Mouse (Mus musculus): ENCODE measurements around the gene Ifi47. TPM values are rescaled to one million over a fixed set of nuclear protein-coding genes. Genes with fewer than 3 reads are reported as not detected.
A peak's percentile ranks its signal among the peaks of the same experiment; 100 is the strongest.

Gene Ifi47
- polyA plus RNA-seq, 1 experiment from 2014 or later = 1.3 TPM

- no peaks in the 10 kb centered on the region for H3K27me3 ChIP-seq (ENCODE audit: control insufficient read depth, insufficient read depth, low read length)
- WGBS = 43% methylated on average over 1 of the region's 1 CpGs
- no peaks in the 10 kb centered on the region for H3K36me3 ChIP-seq (ENCODE audit: control insufficient read depth, insufficient read depth, low read length)
- H3K9me3 ChIP-seq (ENCODE audit: control insufficient read depth, low read length) = no peaks in the 10 kb centered on the region
- no peak overlapping the region for H3K4me2 ChIP-seq (ENCODE audit: low read length)
- ATAC-seq (ENCODE audit: insufficient number of reproducible peaks, insufficient read depth, low FRiP score, low read depth) = no peak
- no peak overlapping the region for H3K27ac ChIP-seq (replicated peaks in 1 of 2; ENCODE audit: control insufficient read depth in 1 of 2, insufficient read depth in 1 of 2, low read depth in 2 of 2, low read length in 2 of 2)
- no peak overlapping the region for H3K9ac ChIP-seq (ENCODE audit: low read length)
- H3K4me3 ChIP-seq (ENCODE audit: control insufficient read depth in 1 of 2, insufficient read depth in 1 of 2, low read depth in 1 of 2, low read length in 2 of 2) = no peak overlapping the region
- peaks cover 0 to 4% of the 10 kb centered on the region in 2 experiments; a peak in 2 of 4 replicates for H3K4me1 ChIP-seq (ENCODE audit: control insufficient read depth in 2 of 2, insufficient read depth in 2 of 2, low read length in 2 of 2)
Observed at GRCm38 (mm10) chr11:49084385-49084784, 8.0 kb downstream of the Ifi47 start.

DNA sequence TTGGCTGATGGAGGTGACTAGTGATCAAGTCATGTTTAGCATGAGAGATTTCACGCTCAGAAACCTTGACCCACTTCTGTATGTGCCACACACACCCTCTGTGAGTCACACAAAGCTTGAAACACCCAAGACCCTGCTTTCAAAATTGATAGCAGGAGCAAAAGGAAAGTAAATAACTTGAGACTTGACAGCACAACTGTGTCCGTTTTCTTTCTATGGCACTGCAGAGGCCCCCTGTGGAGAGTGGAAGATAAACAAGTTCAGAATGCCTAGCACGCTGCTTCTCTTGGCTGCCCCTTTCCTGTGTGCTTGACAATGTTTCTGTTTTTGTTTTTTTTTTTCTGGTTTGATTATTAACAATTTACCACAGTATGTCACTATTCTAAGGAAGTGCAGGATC is 8.5 kb downstream of the Ifi47 start:
- no peaks in the 10 kb centered on the region for H3K27me3 ChIP-seq (ENCODE audit: control insufficient read depth, insufficient read depth, low read length)
- H3K27ac ChIP-seq (replicated peaks in 1 of 2; ENCODE audit: control insufficient read depth in 1 of 2, insufficient read depth in 1 of 2, low read depth in 2 of 2, low read length in 2 of 2) = no peak overlapping the region
- 30% methylated on average over 3 of the region's 3 CpGs for WGBS
- no peak overlapping the region for H3K4me2 ChIP-seq (ENCODE audit: low read length)
- no peaks in the 10 kb centered on the region for H3K36me3 ChIP-seq (ENCODE audit: control insufficient read depth, insufficient read depth, low read length)
- no peak for ATAC-seq (ENCODE audit: insufficient number of reproducible peaks, insufficient read depth, low FRiP score, low read depth)
- H3K4me3 ChIP-seq (ENCODE audit: control insufficient read depth in 1 of 2, insufficient read depth in 1 of 2, low read depth in 1 of 2, low read length in 2 of 2) = no peak overlapping the region
- H3K9ac ChIP-seq (ENCODE audit: low read length) = no peak overlapping the region
- peaks cover 0 to 4% of the 10 kb centered on the region in 2 experiments; a peak in 2 of 4 replicates for H3K4me1 ChIP-seq (ENCODE audit: control insufficient read depth in 2 of 2, insufficient read depth in 2 of 2, low read length in 2 of 2)
- H3K9me3 ChIP-seq (ENCODE audit: control insufficient read depth, low read length) = no peaks in the 10 kb centered on the region

- no peak overlapping the region for H3K4me3 ChIP-seq (ENCODE audit: control insufficient read depth in 1 of 2, insufficient read depth in 1 of 2, low read depth in 1 of 2, low read length in 2 of 2)
- H3K9me3 ChIP-seq (ENCODE audit: control insufficient read depth, low read length) = no peaks in the 10 kb centered on the region
- H3K4me1 ChIP-seq (ENCODE audit: control insufficient read depth in 2 of 2, insufficient read depth in 2 of 2, low read length in 2 of 2) = peaks cover 0 to 4% of the 10 kb centered on the region in 2 experiments; a peak in 2 of 4 replicates
- H3K9ac ChIP-seq (ENCODE audit: low read length) = no peak overlapping the region
- no peak for ATAC-seq (ENCODE audit: insufficient number of reproducible peaks, insufficient read depth, low FRiP score, low read depth)
- no peak overlapping the region for H3K27ac ChIP-seq (replicated peaks in 1 of 2; ENCODE audit: control insufficient read depth in 1 of 2, insufficient read depth in 1 of 2, low read depth in 2 of 2, low read length in 2 of 2)
- no peaks in the 10 kb centered on the region for H3K36me3 ChIP-seq (ENCODE audit: control insufficient read depth, insufficient read depth, low read length)
- no peak overlapping the region for H3K4me2 ChIP-seq (ENCODE audit: low read length)
- no peaks in the 10 kb centered on the region for H3K27me3 ChIP-seq (ENCODE audit: control insufficient read depth, insufficient read depth, low read length)
- 78% methylated on average over 6 of the region's 6 CpGs for WGBS
Observed at GRCm38 (mm10) chr11:49086858-49087361, 10.5 kb downstream of the Ifi47 start.

DNA sequence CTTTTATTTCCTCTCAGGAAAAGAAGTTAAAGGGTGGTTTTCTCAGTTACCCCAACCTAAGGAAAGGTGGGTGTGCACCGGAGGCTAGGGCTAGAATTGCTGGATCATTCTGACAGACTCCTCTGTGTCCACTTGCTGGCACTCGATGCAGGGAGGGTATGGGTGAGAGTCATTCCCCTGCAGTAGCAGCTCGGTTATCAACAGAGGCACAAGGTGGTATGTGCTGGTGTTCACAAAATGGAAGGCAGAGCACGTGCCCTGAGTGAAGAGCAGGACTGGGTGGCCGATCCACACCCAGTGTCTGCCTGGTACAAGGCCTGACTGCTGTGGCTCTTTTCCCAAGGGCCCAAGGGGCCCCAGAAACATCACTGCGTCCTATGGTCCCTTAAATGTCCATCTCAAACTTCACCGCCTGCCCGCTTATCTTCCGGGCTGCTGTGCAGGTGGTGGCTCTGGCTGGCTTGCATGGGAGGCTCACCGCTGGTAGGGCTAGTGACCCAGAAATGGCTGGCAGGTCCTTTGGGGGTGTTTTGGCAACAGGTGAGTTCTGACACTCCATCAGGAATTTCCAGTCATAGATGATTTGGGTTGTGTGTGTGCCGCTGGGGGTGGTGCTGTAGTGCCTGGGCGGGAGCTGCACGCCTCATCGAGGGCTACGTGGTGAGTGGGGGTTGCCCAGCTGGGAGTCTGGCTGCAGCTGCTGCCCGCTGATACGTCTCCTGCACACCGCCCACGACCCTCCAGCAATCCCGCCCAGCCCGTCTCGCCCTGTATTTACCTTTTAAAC is 11.6 kb downstream of the Ifi47 start:
- WGBS = 30% methylated on average over 22 of the region's 22 CpGs
- Histone ChIP-seq H3K4me2 (ENCODE audit: low read length) (peak overlapping the region; percentile 58), H3K27ac (replicated peaks in 1 of 2; ENCODE audit: control insufficient read depth in 1 of 2, insufficient read depth in 1 of 2, low read depth in 2 of 2, low read length in 2 of 2) (no peak overlapping the region), H3K36me3 (ENCODE audit: control insufficient read depth, insufficient read depth, low read length) (no peaks in the 10 kb centered on the region), H3K9me3 (ENCODE audit: control insufficient read depth, low read length) (no peaks in the 10 kb centered on the region), H3K9ac (ENCODE audit: low read length) (no peak overlapping the region), H3K4me1 (ENCODE audit: control insufficient read depth in 2 of 2, insufficient read depth in 2 of 2, low read length in 2 of 2) (peaks cover 0 to 4% of the 10 kb centered on the region in 2 experiments; a peak in 2 of 4 replicates), H3K27me3 (ENCODE audit: control insufficient read depth, insufficient read depth, low read length) (no peaks in the 10 kb centered on the region), H3K4me3 (ENCODE audit: control insufficient read depth in 1 of 2, insufficient read depth in 1 of 2, low read depth in 1 of 2, low read length in 2 of 2) (peak overlapping the region; percentile 9 to 11; a peak in 2 of 4 replicates)
- no peak for ATAC-seq (ENCODE audit: insufficient number of reproducible peaks, insufficient read depth, low FRiP score, low read depth)

- H3K27ac ChIP-seq (replicated peaks in 1 of 2; ENCODE audit: control insufficient read depth in 1 of 2, insufficient read depth in 1 of 2, low read depth in 2 of 2, low read length in 2 of 2) = no peak overlapping the region
- no peaks in the 10 kb centered on the region for H3K36me3 ChIP-seq (ENCODE audit: control insufficient read depth, insufficient read depth, low read length)
- no peak overlapping the region for H3K4me2 ChIP-seq (ENCODE audit: low read length)
- H3K9ac ChIP-seq (ENCODE audit: low read length) = no peak overlapping the region
- H3K4me1 ChIP-seq (ENCODE audit: control insufficient read depth in 2 of 2, insufficient read depth in 2 of 2, low read length in 2 of 2) = peaks cover 0 to 4% of the 10 kb centered on the region in 2 experiments; a peak in 2 of 4 replicates
- ATAC-seq (ENCODE audit: insufficient number of reproducible peaks, insufficient read depth, low FRiP score, low read depth) = no peak
- no peaks in the 10 kb centered on the region for H3K27me3 ChIP-seq (ENCODE audit: control insufficient read depth, insufficient read depth, low read length)
- H3K4me3 ChIP-seq (ENCODE audit: control insufficient read depth in 1 of 2, insufficient read depth in 1 of 2, low read depth in 1 of 2, low read length in 2 of 2) = no peak overlapping the region
- H3K9me3 ChIP-seq (ENCODE audit: control insufficient read depth, low read length) = no peaks in the 10 kb centered on the region
- WGBS = 90% methylated on average over 5 of the region's 5 CpGs
Observed at GRCm38 (mm10) chr11:49088990-49089652, 12.7 kb downstream of the Ifi47 start.

DNA sequence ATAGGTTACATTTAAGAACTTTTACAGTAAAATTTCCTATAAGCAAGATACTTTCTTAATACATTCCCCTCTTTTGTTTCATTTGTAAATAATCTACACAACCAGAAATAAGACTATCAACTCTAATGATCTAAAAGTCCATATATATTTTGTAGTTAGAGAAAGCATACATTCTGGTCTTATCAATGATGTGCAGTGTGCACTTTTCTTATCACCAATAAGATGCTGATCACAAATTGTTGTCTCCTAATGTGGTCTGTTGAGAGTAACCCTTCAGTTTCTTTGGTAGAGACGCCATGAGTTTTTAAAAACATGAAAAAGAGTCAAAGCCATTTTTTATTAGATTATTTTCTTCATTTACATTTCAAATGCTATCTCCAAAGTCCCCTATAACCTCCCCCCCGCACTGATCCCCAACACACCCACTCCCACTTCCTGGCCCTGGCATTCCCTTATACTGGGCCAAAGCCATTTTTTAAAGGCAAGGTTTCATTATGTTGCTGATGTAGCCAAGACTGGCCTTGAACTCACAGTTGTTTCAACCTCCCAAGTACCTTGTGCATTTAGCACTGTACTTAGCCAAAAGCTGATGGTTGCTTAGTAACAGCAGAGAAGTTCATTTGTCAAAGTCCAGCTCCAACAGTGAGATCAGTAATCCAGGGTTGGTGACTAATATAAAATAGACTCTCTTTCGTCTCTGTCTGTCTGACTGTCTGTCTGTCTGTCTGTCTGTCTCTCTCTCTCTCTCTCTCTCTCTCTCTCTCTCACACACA is 13.5 kb downstream of the Ifi47 start:
- Histone ChIP-seq H3K4me3 (ENCODE audit: control insufficient read depth in 1 of 2, insufficient read depth in 1 of 2, low read depth in 1 of 2, low read length in 2 of 2) (no peak overlapping the region), H3K9me3 (ENCODE audit: control insufficient read depth, low read length) (no peaks in the 10 kb centered on the region), H3K4me2 (ENCODE audit: low read length) (no peak overlapping the region), H3K36me3 (ENCODE audit: control insufficient read depth, insufficient read depth, low read length) (no peaks in the 10 kb centered on the region), H3K27me3 (ENCODE audit: control insufficient read depth, insufficient read depth, low read length) (no peaks in the 10 kb centered on the region), H3K27ac (replicated peaks in 1 of 2; ENCODE audit: control insufficient read depth in 1 of 2, insufficient read depth in 1 of 2, low read depth in 2 of 2, low read length in 2 of 2) (no peak overlapping the region), H3K4me1 (ENCODE audit: control insufficient read depth in 2 of 2, insufficient read depth in 2 of 2, low read length in 2 of 2) (peaks cover 0 to 4% of the 10 kb centered on the region in 2 experiments; a peak in 2 of 4 replicates), H3K9ac (ENCODE audit: low read length) (no peak overlapping the region)
- no peak for ATAC-seq (ENCODE audit: insufficient number of reproducible peaks, insufficient read depth, low FRiP score, low read depth)
- WGBS = 78% methylated on average over 3 of the region's 3 CpGs

GRCm38 (mm10) chr11:49090551-49090950 is 14.2 kb downstream of the Ifi47 start:
- Histone ChIP-seq H3K27me3 (ENCODE audit: control insufficient read depth, insufficient read depth, low read length) (no peaks in the 10 kb centered on the region), H3K4me1 (ENCODE audit: control insufficient read depth in 2 of 2, insufficient read depth in 2 of 2, low read length in 2 of 2) (peaks cover 0 to 4% of the 10 kb centered on the region in 2 experiments; a peak in 2 of 4 replicates), H3K9ac (ENCODE audit: low read length) (no peak overlapping the region), H3K9me3 (ENCODE audit: control insufficient read depth, low read length) (no peaks in the 10 kb centered on the region), H3K27ac (replicated peaks in 1 of 2; ENCODE audit: control insufficient read depth in 1 of 2, insufficient read depth in 1 of 2, low read depth in 2 of 2, low read length in 2 of 2) (no peak overlapping the region), H3K36me3 (ENCODE audit: control insufficient read depth, insufficient read depth, low read length) (no peaks in the 10 kb centered on the region), H3K4me2 (ENCODE audit: low read length) (no peak overlapping the region), H3K4me3 (ENCODE audit: control insufficient read depth in 1 of 2, insufficient read depth in 1 of 2, low read depth in 1 of 2, low read length in 2 of 2) (no peak overlapping the region)
- ATAC-seq (ENCODE audit: insufficient number of reproducible peaks, insufficient read depth, low FRiP score, low read depth) = no peak
- WGBS = 81% methylated on average over 5 of the region's 5 CpGs

Measured in heart, embryonic 14.5 days (tissue).